Mouse (Mus musculus): ENCODE data around the gene Trpm5. TPM values are rescaled to one million over a fixed set of nuclear protein-coding genes. Genes with fewer than 3 reads are reported as not detected.

The Trpm5 gene
- polyA plus RNA-seq, 1 experiment from 2014 or later = 0.72 TPM

GRCm38 (mm10) chr7:143116521-143116920 lies 22.1 kb upstream of the Trpm5 start:
- no peak overlapping the region for H3K4me3 ChIP-seq (ENCODE audit: low read depth, low read length)
- no peak overlapping the region for H3K4me2 ChIP-seq (replicated peaks; ENCODE audit: low read depth, low read length)
- no peaks in the 10 kb centered on the region for H3K36me3 ChIP-seq (ENCODE audit: insufficient read depth, low read length)
- H3K4me1 ChIP-seq (ENCODE audit: insufficient read depth, low read depth, low read length) = peaks cover 14% of the 10 kb centered on the region
- H3K27ac ChIP-seq (ENCODE audit: low read length) = no peak overlapping the region
- TF ChIP-seq CTCF (IDR thresholded peaks at IDR 0.05) (no peak), EP300 (IDR thresholded peaks at IDR 0.05) (no peak)
- H3K9me3 ChIP-seq (ENCODE audit: low read length) = no peaks in the 10 kb centered on the region
- whole genome bisulfite sequencing = 74% methylated on average over 5 of the region's 5 CpGs
- DNase-seq (ENCODE audit: low spot score) = no peak
- ATAC-seq = no peak
- H3K27me3 ChIP-seq (replicated peaks; ENCODE audit: insufficient read depth, low read length) = no peaks in the 10 kb centered on the region
- H3K9ac ChIP-seq (replicated peaks; ENCODE audit: low read depth) = no peak overlapping the region

DNA sequence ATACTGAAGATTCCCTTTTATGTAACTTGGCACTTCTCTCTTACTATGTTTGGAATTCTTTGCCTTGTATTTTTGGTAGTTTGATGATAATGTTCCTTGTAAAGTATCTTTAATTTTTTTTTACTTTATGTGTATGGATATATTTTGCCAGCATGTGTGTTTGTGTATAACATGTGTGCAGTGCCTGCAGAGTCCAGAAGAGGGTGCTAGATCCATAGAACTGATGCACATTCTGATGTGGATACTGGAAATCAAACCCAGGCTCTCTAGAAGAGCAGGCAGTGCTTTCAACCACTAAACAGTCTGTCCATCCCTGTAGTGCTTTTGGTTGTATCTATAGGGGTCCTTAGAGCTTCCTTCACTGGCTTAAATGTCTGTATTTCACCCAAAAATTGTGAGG lies 20.3 kb upstream of the Trpm5 start:
- peak; percentile 25 for TF ChIP-seq CTCF (IDR thresholded peaks at IDR 0.05)
- TF ChIP-seq EP300 (IDR thresholded peaks at IDR 0.05) = no peak
- H3K9ac ChIP-seq (replicated peaks; ENCODE audit: low read depth) = no peak overlapping the region
- ATAC-seq (no peak), DNase-seq (ENCODE audit: low spot score) (no peak)
- H3K4me1 ChIP-seq (ENCODE audit: insufficient read depth, low read depth, low read length) = peaks cover 8% of the 10 kb centered on the region; the same call in 1 of the 2 replicates
- no peak overlapping the region for H3K27ac ChIP-seq (ENCODE audit: low read length)
- no peak overlapping the region for H3K4me3 ChIP-seq (ENCODE audit: low read depth, low read length)
- H3K9me3 ChIP-seq (ENCODE audit: low read length) = no peaks in the 10 kb centered on the region
- H3K36me3 ChIP-seq (ENCODE audit: insufficient read depth, low read length) = no peaks in the 10 kb centered on the region
- H3K27me3 ChIP-seq (replicated peaks; ENCODE audit: insufficient read depth, low read length) = no peaks in the 10 kb centered on the region
- H3K4me2 ChIP-seq (replicated peaks; ENCODE audit: low read depth, low read length) = no peak overlapping the region

GRCm38 (mm10) chr7:143112395-143112794 lies 18.0 kb upstream of the Trpm5 start:
- TF ChIP-seq EP300 (IDR thresholded peaks at IDR 0.05) (no peak), CTCF (IDR thresholded peaks at IDR 0.05) (no peak)
- Histone ChIP-seq H3K27me3 (replicated peaks; ENCODE audit: insufficient read depth, low read length) (peaks cover 3% of the 10 kb centered on the region; the same call in 1 of the 2 replicates), H3K9ac (replicated peaks; ENCODE audit: low read depth) (no peak overlapping the region), H3K27ac (ENCODE audit: low read length) (no peak overlapping the region), H3K4me2 (replicated peaks; ENCODE audit: low read depth, low read length) (no peak overlapping the region), H3K9me3 (ENCODE audit: low read length) (no peaks in the 10 kb centered on the region), H3K4me3 (ENCODE audit: low read depth, low read length) (no peak overlapping the region), H3K4me1 (ENCODE audit: insufficient read depth, low read depth, low read length) (peaks cover 27% of the 10 kb centered on the region; the same call in 1 of the 2 replicates), H3K36me3 (ENCODE audit: insufficient read depth, low read length) (no peaks in the 10 kb centered on the region)
- ATAC-seq (no peak), DNase-seq (ENCODE audit: low spot score) (no peak)
- WGBS = 5% methylated on average over 1 of the region's 1 CpGs

GRCm38 (mm10) chr7:143111719-143112118 lies 17.3 kb upstream of the Trpm5 start:
- Histone ChIP-seq H3K27ac (ENCODE audit: low read length) (no peak overlapping the region), H3K4me2 (replicated peaks; ENCODE audit: low read depth, low read length) (no peak overlapping the region), H3K27me3 (replicated peaks; ENCODE audit: insufficient read depth, low read length) (peaks cover 8% of the 10 kb centered on the region), H3K9ac (replicated peaks; ENCODE audit: low read depth) (no peak overlapping the region), H3K4me3 (ENCODE audit: low read depth, low read length) (no peak overlapping the region), H3K9me3 (ENCODE audit: low read length) (no peaks in the 10 kb centered on the region), H3K36me3 (ENCODE audit: insufficient read depth, low read length) (no peaks in the 10 kb centered on the region), H3K4me1 (ENCODE audit: insufficient read depth, low read depth, low read length) (peaks cover 29% of the 10 kb centered on the region; the same call in 1 of the 2 replicates)
- DNase-seq (ENCODE audit: low spot score) = no peak
- no peak for ATAC-seq
- 47% methylated on average over 4 of the region's 4 CpGs for WGBS
- TF ChIP-seq CTCF (IDR thresholded peaks at IDR 0.05) = no peak
- TF ChIP-seq EP300 (IDR thresholded peaks at IDR 0.05) = no peak

DNA sequence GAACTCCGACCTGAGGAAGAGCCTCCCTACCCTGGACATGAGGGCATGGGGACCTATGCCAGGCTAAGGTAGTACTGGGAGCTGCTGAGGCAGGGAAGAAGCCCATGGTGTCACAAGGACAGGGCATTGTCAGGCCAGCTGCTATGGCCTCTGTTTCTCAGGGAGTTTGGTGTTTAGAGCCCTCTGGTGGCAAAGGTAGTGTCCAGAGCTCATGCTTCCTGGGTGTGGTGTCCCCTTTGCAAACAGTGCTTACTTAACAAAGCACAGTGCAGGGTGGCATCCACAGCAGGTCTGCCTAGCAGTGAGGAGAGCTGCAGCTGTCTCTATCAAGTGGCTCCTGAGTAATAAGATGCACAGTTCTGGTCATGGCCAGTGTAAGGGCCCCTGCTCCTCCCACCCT lies 16.4 kb upstream of the Trpm5 start:
- no peak overlapping the region for H3K4me2 ChIP-seq (replicated peaks; ENCODE audit: low read depth, low read length)
- H3K4me1 ChIP-seq (ENCODE audit: insufficient read depth, low read depth, low read length) = peaks cover 29% of the 10 kb centered on the region; the same call in 1 of the 2 replicates
- H3K9ac ChIP-seq (replicated peaks; ENCODE audit: low read depth) = no peak overlapping the region
- H3K36me3 ChIP-seq (ENCODE audit: insufficient read depth, low read length) = no peaks in the 10 kb centered on the region
- H3K27me3 ChIP-seq (replicated peaks; ENCODE audit: insufficient read depth, low read length) = peaks cover 10% of the 10 kb centered on the region
- WGBS = 58% methylated on average over 1 of the region's 1 CpGs
- no peaks in the 10 kb centered on the region for H3K9me3 ChIP-seq (ENCODE audit: low read length)
- H3K4me3 ChIP-seq (ENCODE audit: low read depth, low read length) = no peak overlapping the region
- DNase-seq (ENCODE audit: low spot score) = peak; percentile 42
- peak overlapping the region; percentile 9; the same call in 1 of the 2 replicates for H3K27ac ChIP-seq (ENCODE audit: low read length)
- TF ChIP-seq CTCF (IDR thresholded peaks at IDR 0.05) = peak; percentile 69
- TF ChIP-seq EP300 (IDR thresholded peaks at IDR 0.05) = no peak
- 0 out of 2 replicates have a peak, but pooled peaks have one; percentile 14 for ATAC-seq

DNA sequence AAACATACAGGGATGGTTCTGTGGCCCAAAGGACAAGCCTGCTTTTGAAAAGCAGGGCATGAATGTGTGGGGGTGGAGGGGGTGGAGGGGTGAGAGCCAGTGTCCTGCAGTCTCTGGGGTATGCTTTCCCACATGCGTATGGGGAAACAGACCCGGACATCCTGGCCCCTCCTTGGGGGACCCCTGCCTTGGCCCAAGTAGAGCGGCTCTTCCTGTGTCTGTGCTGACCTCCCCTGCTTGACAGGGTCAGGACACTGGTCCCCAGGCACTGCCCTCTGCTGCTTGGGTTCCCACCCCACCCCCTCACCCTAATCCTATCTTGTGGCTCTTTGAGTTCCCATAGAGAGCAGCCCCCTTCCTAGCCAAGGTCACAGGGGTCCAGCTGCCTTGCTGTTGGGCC lies 15.3 kb upstream of the Trpm5 start:
- ATAC-seq = no peak
- Histone ChIP-seq H3K27ac (ENCODE audit: low read length) (peak overlapping the region; percentile 77; the same call in 1 of the 2 replicates), H3K9ac (replicated peaks; ENCODE audit: low read depth) (no peak overlapping the region), H3K4me2 (replicated peaks; ENCODE audit: low read depth, low read length) (peak overlapping the region; percentile 28; the same call in 1 of the 2 replicates), H3K36me3 (ENCODE audit: insufficient read depth, low read length) (no peaks in the 10 kb centered on the region), H3K4me1 (ENCODE audit: insufficient read depth, low read depth, low read length) (peaks cover 29% of the 10 kb centered on the region; the same call in 1 of the 2 replicates), H3K4me3 (ENCODE audit: low read depth, low read length) (no peak overlapping the region), H3K9me3 (ENCODE audit: low read length) (no peaks in the 10 kb centered on the region), H3K27me3 (replicated peaks; ENCODE audit: insufficient read depth, low read length) (peaks cover 10% of the 10 kb centered on the region)
- TF ChIP-seq CTCF (IDR thresholded peaks at IDR 0.05) (no peak), EP300 (IDR thresholded peaks at IDR 0.05) (no peak)
- 30% methylated on average over 3 of the region's 3 CpGs for WGBS
- no peak for DNase-seq (ENCODE audit: low spot score)
